Mouse (Mus musculus): ENCODE data around the gene Gucy1b1.

The Gucy1b1 gene

DNA sequence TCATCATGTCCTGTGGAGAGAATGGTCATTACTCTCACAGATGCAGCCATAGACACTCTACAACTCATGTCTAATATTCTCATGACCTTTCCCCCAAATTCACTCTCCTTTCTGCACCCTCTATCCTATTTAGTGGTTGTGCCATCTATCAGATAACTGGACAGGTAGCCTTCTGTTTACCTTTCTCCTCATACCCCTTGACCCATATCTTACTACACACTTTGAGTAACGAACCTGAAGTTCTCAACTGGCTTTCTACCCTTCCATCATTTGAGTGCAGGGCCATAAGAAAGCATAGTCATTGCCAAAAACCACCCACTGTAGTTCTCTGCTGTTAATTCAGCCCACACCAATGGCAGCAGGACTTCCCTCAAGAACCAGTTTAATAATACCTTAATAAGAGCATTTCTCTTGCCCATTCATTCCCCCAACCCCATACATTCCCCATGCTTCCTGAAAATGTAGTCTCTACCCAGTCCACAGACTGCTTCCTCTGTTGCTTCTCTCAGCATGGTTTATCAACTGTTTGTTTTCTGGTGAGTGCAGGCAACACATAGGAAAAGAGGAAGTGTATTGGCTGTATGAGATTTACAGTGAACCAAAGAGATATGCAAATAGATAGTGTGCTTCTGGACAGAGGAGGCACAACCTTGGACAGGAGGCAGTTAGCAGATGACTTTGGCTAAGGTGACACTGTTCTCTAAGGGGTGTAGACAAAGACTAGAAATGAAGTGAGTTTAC, 44.3 kb downstream of the Gucy1b1 start:
- DNase-seq (ENCODE audit: low spot score) = no peak

DNA sequence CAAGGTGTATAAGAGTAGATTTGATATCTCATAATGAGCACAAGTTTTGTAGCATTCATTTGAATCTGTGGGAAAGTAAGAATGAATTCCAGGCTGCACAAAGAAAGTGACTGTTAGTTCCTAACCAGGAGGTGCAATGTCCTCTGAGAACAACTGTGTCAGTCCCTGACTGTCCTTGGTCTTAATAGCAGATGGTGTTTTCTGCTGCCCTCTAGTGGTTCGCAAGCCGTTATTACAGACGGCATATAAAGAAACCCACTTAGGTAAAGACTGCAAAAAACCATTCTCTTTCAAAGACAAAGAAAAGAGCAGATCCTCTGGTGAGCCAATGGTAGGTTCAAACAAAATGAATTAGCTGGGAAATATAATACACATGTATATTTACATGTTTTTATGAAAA, 45.3 kb downstream of the Gucy1b1 start:
- DNase-seq (ENCODE audit: low spot score) = no peak

DNA sequence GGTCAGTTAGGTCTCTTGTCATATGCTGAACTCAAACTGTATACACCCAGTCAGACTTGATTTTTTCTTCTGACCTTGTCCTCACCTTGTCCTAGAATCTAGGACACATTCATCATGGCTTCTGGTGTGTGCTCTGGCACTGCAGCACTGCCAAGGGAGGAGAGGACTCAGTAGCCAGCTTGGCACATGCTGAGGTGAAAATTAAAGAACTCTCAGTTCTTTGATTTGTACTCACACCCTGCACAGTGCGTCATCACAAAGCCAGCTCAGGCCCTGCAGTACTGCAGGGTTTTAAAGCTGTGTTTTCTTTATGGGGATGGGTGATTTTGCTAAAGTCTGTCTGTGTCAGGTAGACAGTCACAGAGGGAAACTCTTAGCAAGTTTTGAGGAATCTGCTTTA, 47.2 kb downstream of the Gucy1b1 start:
- no peak for DNase-seq (ENCODE audit: low spot score)

DNA sequence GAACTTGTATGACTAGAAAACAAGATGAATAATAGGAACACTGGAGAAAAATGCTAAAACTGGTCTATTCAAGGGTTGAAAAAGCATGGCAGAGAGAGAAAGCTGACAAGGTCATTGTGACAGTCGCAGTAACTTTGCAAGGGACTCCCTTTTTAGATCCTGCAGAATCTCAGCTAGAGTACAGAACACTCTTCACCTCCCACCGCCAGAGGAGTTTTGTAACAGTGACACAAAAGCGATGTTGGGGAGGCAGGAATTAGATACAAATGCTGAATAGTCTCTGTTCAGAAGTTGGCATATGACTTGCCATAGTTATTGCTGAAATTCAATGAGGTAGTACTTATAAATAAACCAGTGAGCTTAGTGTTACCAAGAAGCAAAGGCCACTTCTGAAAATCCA, 51.4 kb downstream of the Gucy1b1 start:
- no peak for DNase-seq (ENCODE audit: low spot score)

DNA sequence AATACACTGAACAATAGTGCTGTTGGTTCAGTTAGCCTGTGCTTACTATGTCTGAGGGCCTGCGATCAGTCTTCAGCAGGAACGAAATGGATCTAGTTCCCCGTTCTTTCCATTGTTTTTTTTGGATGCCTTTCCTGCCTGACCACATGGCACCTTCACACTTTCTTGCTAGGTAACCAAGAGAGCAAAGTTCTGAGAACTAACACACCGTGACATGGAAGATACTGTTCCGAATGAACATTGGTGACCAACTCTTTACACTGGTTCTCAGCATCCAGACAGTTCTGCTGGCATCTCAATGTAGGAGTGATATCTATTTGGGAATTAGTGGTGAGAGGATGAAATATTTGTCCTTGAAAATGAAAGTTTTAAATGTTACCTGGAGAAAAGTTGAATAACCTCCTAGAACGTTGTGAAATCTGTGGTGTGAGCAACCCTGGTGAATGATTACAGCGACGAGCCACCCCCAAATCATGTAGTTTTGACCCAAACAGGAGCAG, 52.0 kb downstream of the Gucy1b1 start:
- DNase-seq (ENCODE audit: low spot score) = no peak

DNA sequence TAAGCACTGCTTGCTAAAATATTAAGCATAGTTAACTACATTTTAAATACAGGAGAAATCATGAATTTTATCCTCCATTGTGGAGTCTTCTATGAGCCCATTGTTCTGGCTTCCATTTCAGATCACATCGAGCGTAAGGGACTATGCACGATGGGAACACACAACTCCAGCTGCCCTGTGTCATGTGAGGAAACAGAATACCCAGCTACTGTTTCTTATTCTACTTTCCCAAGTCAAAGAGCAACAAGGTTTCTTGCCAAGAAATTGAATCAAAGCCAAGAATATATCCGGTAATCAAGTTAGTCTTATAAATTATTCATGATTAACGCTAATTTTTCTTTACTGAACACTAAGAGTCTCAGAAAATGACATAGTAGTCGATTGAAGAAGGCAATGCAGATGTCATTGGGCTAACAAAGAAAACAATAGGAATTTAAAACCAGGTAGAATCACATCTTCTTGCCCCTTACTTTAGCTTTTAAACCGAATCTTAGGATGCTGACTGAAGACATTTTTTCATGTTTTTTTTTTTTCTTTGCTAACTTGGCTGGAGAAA, 60.3 kb downstream of the Gucy1b1 start:
- DNase-seq (ENCODE audit: low spot score) = no peak

DNA sequence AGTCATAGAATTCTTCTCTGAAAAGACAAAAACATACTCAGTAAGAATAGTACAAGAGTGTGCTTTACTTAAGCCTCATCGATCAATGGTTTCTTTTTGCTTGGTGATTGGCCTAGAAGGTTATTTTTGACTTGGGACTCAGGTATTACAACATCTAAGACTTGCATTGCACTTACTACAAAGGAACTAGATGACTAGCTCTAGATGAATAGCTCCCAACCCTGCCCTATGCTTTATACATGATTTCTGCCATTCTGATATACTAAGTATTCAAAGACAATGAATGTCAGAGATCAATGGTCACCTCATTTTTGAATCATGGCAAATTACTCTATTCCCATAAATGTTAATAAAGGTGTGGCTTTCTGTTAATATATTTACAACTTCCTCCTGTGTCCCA, 67.5 kb downstream of the Gucy1b1 start:
- no peak for DNase-seq (ENCODE audit: low spot score)

DNA sequence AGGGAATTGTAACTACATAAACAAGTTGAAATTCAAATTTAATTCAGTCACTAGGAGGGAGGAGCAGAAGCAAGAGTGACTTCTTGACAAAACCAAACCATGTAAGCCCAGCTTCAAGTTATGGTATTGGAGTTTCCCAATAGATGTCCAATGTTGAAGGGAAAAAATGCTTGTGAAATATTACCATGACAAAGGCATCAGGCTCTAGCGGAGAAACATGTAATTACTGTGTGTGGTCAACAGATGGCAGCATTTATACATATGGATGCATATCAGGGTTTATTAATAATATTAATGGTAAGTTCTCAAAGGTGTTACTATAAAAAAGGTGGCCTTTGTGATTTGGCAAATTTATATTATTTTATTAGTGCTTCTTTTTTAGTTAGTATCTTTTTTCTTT, 78.5 kb downstream of the Gucy1b1 start:
- no peak for DNase-seq (ENCODE audit: low spot score)

DNA sequence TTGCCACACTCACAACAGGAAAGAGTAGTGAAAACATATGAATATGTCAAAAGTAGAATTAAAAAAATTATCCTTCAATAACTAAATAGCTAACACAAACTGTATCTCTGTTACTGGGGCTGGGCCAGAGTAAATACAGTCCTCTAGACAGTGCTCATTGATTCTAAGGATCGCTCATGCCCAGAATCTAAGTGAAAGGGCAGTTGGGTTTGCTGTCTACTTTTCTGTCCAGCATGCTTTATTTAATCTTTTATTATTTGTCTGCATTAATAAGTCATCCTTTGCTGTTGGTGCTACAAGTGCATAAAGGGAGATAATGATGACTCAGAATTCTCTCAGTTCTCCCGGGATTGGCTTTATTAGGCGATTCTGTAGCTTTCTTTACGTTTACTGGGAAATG, 79.1 kb downstream of the Gucy1b1 start:
- no peak for DNase-seq (ENCODE audit: low spot score)

DNA sequence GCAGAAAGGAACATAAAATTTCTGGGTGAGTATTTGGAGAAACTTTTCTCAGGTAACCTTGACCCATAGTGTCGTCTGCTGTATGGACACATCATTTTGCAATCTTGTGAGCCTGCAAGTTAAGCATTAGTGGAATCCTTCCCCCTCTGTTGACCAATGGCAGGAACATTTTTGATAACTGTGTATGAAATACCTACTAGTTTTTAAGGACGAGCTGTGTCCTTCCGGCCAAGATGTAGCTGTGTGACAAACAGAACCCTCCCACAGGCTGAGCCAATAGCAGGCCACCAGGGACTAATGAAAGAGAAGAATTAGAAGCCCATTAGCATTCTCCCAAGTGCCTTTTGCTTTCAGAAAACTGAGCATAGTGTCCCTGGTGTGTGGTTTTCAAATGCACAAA, 84.0 kb downstream of the Gucy1b1 start:
- no peak for DNase-seq (ENCODE audit: low spot score)

DNA sequence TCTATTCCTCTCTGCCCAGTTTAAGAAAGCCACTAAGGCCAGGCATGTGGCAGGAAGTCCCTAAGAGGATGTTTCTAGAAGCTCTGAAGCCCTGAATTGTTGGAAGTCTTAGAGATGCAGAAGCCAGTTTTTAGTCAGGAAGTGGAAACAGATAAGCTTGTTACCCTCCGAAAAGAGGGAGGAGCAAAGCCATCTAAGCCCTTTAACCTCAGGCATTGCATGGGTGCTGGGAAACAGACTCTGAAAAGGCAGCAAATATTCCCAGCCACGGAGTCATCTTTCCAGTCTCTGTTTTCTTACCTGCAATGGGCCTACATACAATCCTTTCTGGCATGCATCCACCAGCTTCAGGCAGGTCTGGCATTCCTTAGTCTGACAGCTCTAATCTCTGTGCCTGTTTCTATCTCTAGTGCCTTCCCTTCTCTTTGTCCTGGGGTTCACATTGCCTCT, 84.8 kb downstream of the Gucy1b1 start:
- DNase-seq (ENCODE audit: low spot score) = no peak

DNA sequence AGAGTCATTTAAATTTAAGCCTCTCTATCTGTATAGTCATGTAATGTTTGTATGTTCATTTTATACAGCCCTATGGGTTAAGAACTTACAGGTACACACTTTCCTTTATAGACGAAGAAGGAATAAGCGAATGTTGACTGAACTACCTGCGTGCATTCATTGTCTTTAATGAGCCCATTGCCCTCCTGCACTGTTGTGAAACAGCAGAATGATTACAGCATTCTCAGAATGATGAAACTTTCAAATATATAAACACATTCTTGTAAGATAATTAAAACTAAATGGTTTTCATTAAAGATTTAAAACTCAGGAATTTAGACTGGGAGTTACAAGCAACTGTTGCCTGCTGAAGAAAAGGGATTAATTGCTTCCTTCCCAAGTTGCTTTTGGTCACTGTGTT, 86.9 kb downstream of the Gucy1b1 start:
- no peak for DNase-seq (ENCODE audit: low spot score)

DNA sequence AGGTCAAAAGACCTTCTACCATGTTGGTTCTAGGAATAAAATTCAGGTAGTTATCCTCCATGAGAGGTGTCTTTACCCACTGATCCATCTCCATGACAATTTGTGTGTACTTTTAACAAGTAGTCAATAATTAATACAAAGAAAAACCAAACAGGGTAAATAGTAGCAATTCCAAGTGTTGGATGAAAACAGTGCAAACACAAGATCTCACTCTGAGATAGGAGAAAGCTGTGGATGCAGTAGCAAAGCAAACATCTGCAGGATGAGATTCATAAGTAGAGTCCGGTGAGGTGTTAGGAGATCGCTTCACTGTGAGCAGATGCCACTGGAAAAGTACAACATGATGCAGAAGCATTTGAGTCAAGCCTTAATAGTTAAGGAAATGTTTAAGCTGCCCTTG, 88.4 kb downstream of the Gucy1b1 start:
- DNase-seq (ENCODE audit: low spot score) = no peak

DNA sequence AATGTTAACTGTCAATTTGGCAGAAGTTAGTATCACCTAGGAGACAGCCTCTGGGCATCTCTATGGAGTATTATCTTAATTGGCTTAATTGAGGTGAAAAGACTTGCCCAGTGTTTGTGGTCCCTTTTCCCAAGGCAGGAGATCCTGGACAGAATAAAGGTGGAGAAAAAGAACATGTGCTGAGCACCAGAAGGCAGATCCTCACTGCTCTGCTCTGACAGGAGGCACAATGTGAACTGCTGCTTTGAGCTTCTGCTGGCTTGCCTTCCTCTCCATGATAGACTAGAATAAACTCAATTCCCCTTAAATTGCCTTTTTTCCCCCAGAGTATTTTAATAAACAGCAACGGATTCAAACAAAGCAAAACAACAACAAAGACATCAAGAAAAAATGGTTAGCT, 89.4 kb downstream of the Gucy1b1 start:
- DNase-seq (ENCODE audit: low spot score) = no peak

DNA sequence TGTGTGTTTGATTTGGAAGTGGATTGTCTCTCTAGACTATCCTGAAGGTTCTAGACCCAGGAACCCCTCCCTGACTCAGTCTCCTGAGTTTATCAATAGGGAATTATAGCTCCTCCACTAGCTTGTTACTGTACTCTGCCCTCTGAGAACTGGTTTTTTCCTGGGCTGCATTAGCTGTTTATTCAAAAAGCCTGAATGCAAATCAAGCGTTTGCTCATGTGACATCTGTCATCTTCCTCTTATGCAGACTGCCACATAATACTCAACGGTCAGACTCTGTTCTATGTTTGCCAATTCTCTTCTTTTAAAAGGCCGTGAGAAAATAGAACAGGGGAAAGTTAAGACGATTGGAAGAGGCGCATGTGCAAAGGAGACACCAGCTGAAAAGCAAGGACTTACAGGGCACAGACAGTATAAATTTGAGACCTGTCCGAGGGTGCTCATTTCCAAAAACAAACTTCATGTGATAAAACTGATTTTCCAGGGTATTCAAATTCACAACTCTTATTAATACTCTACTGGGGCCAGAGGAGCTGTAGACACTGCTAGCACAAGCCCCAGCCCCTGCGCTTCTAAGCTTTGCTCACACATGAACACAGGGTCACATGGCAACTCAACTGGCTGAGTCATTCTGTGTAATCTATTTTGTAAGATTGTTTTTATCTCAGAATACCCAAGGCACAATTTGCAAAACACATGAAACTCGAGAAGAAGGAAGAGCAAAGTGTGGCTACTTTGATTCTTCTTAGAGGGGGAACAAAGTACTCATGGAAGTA, 91.2 kb downstream of the Gucy1b1 start:
- no peak for DNase-seq (ENCODE audit: low spot score)
